Mouse (Mus musculus) heart, adult 2 months (tissue): ENCODE results near the gene Gng3.

Source experiments
- CTCF ChIP-seq: fragments of 200-600 bp; IDR thresholded peaks from 2 replicates; pipeline ENCODE4 v1.8.1; 2022; ENCODE audit warnings: antibody characterized with exemption, mild to moderate bottlenecking, moderate library complexity
- EP300 ChIP-seq: fragments of 200-500 bp; IDR thresholded peaks from 2 replicates; pipeline ENCODE4 v1.6.1; 2011; ENCODE audit warnings: low read depth, low read length, control low read depth; ENCODE audit not compliant: insufficient read depth
- POLR2A ChIP-seq: fragments of 200-500 bp; IDR thresholded peaks from 2 replicates; pipeline ENCODE4 v1.6.1; 2011; ENCODE audit warnings: mild to moderate bottlenecking, low read depth, low read length, control low read depth; ENCODE audit not compliant: insufficient read depth

DNA sequence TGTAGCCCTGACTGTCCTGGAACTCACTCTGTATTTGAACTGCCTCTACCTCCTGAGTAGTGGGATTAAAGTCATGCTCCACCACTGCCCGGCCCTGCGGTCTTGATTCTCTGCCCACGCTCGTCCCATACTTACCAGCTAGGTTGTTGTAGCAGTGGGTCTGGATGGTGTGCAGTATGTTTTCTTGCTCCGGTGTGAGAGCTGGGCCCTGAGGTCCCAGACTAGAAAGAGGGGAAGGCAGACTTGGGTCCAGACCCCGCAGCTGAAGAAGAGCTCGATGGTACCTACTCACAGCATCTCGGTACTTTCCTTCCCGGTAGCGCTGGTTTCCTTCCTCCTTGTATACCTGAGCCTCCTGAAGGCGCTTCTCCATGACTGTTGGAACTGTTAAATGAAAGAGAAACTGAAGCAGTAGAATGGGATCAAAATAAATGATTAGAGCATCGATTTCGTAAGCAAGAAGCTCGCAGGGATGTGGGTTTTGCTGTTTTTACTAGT lies 20.6 kb downstream of the Gng3 start:
- no peak for TF ChIP-seq EP300
- TF ChIP-seq CTCF: no peak
- TF ChIP-seq POLR2A: no peak
